Mouse (Mus musculus): ENCODE measurements around the gene Gm44502. TPM values are rescaled to one million over a fixed set of nuclear protein-coding genes. Genes with fewer than 3 reads are reported as not detected.
A peak's percentile ranks its signal among the peaks of the same experiment; 100 is the strongest.

Gm44502 gene
- polyA plus RNA-seq, 1 experiment, result 0.08 TPM

DNA sequence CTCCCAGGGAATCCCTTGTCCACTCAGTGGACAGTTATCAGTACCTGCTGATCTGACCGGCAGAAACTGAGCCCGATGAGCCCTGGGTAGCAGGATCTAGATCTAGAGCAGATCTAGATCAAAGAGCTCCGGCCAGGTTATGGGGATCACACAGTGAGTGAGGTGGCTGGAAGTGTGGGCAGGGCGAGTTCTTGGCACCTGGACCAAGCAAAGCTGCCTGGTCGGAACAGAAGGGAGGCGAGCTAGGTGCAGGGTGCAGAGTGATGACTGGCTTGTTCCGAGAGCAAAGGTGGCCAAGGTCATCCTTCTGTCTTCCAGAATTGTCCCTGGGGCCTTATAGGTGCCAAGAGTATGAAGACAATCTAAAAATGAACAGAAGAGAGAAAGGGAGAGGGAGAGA lies 30.3 kb upstream of the Gm44502 start:
- Histone ChIP-seq H3K4me3 (replicated peaks) (no peak overlapping the region), H3K4me1 (ENCODE audit: control insufficient read depth) (no peaks in the 10 kb centered on the region), H3K36me3 (ENCODE audit: control insufficient read depth) (no peaks in the 10 kb centered on the region), H3K27me3 (ENCODE audit: control insufficient read depth) (peaks cover 34% of the 10 kb centered on the region), H3K9me3 (ENCODE audit: control insufficient read depth, low read length) (no peaks in the 10 kb centered on the region)
- TF ChIP-seq TAL1 (IDR thresholded peaks at IDR 0.05; ENCODE audit: low read length) (no peak), GATA1 (IDR thresholded peaks at IDR 0.05; ENCODE audit: low read length) (no peak)

DNA sequence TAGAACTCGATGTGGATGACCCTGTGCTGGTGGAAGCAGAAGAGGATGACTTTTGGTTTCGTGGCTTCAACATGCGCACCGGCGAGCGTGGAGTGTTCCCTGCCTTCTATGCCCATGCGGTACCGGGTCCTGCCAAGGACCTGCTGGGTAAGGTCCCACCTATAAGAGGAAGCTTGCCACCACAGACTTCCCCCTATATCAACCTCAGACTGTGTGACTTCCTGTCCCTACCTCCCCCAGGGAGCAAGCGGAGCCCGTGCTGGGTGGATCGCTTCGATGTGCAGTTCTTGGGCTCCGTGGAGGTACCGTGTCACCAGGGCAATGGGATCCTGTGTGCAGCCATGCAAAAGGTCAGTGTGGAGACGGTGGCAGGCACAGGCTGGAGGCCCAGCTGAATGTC lies 29.4 kb upstream of the Gm44502 start:
- TF ChIP-seq TAL1 (IDR thresholded peaks at IDR 0.05; ENCODE audit: low read length), result no peak
- TF ChIP-seq GATA1 (IDR thresholded peaks at IDR 0.05; ENCODE audit: low read length), result no peak
- Histone ChIP-seq H3K36me3 (ENCODE audit: control insufficient read depth) (no peaks in the 10 kb centered on the region), H3K9me3 (ENCODE audit: control insufficient read depth, low read length) (no peaks in the 10 kb centered on the region; the same call in 1 of the 2 replicates), H3K27me3 (ENCODE audit: control insufficient read depth) (peaks cover 42% of the 10 kb centered on the region), H3K4me3 (replicated peaks) (no peak overlapping the region), H3K4me1 (ENCODE audit: control insufficient read depth) (peaks cover 3% of the 10 kb centered on the region)

DNA sequence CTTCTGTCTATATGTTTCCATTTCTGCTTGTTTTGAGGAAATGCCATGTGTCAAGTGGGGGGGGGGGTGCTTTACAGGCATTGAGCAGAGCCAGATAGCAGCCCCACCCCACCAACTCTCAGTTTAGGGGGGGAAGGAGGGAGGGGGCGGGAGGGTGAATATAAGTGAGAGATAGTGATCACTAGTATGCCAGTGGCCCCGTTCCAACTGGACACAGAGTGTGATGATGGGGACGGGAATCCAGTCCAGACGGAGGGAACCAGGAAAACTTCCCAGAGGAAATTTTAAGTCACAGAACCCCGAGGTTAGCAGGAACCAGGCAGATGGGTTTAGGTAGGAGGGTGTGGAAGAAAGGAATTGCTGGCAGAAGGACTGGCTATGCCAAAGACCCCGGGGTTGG lies 26.1 kb upstream of the Gm44502 start:
- H3K4me3 ChIP-seq (replicated peaks), result no peak overlapping the region
- TF ChIP-seq GATA1 (IDR thresholded peaks at IDR 0.05; ENCODE audit: low read length) (no peak), TAL1 (IDR thresholded peaks at IDR 0.05; ENCODE audit: low read length) (no peak)
- H3K36me3 ChIP-seq (ENCODE audit: control insufficient read depth), result no peaks in the 10 kb centered on the region
- H3K4me1 ChIP-seq (ENCODE audit: control insufficient read depth), result peaks cover 6% of the 10 kb centered on the region
- no peaks in the 10 kb centered on the region; the same call in 1 of the 2 replicates for H3K9me3 ChIP-seq (ENCODE audit: control insufficient read depth, low read length)
- H3K27me3 ChIP-seq (ENCODE audit: control insufficient read depth), result peaks cover 61% of the 10 kb centered on the region

DNA sequence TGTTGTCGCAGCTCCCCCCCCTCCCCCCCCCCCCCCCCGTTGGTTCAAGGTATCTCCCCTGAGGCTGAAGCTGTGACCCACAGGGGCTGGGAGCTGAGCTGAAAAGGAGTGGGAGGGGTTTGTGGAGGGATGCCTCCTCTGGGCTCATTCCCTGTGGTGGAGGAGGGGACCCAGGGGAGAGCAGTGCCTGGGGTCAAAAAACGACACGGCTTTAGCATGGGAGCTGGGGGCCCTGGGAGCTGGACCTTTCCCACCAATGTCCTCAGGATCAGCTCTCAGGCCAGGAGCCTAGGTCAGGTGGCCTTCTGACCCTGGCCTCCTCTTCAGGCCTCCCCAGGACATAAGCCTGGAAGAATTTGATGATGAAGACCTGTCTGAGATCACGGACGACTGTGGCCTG lies 25.4 kb upstream of the Gm44502 start:
- peaks cover 61% of the 10 kb centered on the region for H3K27me3 ChIP-seq (ENCODE audit: control insufficient read depth)

DNA sequence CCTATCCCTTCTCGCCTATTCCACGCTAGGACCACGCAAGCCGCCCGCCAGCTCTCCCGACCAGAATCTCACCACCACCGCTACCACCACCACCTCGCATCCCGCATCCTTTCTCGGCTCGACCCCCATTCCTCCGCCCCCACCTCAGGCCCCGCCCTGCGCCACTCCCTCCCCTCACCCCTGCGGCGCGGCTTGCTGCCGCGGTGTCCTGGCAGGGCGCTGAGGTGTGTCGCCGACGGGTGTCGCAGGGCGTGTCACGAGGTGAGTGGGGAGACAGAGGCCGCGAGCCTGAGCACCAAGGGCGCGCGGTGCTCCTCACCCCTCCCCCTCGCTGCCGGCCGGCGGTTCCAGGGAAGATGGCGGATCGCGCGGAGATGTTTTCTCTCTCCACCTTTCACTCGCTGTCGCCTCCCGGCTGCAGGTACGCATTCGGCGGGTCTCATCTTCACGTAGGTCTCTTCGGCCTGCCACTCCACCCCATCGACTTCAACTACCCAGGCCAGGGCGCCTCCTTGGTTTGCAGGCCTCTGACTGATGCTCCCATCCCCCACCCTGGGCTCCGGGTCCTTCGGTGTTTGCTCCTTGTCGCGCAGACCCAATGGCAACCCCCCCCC lies 24.5 kb upstream of the Gm44502 start, which contains the start of gene Mapk8ip2:
Gene Mapk8ip2, plus strand, starts transcription at position 49 of the 614 bp plus-strand sequence.
- peak within 1 kb of the TSS; percentile 12 for H3K4me3 ChIP-seq (replicated peaks)
- peaks cover 61% of the 10 kb centered on the region for H3K27me3 ChIP-seq (ENCODE audit: control insufficient read depth)

More for the DNA sequence above, 25.4 kb upstream of the Gm44502 start:
- Histone ChIP-seq H3K4me1 (ENCODE audit: control insufficient read depth) (peaks cover 6% of the 10 kb centered on the region), H3K4me3 (replicated peaks) (no peak overlapping the region), H3K36me3 (ENCODE audit: control insufficient read depth) (no peaks in the 10 kb centered on the region), H3K9me3 (ENCODE audit: control insufficient read depth, low read length) (no peaks in the 10 kb centered on the region; the same call in 1 of the 2 replicates)
- no peak for TF ChIP-seq GATA1 (IDR thresholded peaks at IDR 0.05; ENCODE audit: low read length)
- no peak for TF ChIP-seq TAL1 (IDR thresholded peaks at IDR 0.05; ENCODE audit: low read length)

DNA sequence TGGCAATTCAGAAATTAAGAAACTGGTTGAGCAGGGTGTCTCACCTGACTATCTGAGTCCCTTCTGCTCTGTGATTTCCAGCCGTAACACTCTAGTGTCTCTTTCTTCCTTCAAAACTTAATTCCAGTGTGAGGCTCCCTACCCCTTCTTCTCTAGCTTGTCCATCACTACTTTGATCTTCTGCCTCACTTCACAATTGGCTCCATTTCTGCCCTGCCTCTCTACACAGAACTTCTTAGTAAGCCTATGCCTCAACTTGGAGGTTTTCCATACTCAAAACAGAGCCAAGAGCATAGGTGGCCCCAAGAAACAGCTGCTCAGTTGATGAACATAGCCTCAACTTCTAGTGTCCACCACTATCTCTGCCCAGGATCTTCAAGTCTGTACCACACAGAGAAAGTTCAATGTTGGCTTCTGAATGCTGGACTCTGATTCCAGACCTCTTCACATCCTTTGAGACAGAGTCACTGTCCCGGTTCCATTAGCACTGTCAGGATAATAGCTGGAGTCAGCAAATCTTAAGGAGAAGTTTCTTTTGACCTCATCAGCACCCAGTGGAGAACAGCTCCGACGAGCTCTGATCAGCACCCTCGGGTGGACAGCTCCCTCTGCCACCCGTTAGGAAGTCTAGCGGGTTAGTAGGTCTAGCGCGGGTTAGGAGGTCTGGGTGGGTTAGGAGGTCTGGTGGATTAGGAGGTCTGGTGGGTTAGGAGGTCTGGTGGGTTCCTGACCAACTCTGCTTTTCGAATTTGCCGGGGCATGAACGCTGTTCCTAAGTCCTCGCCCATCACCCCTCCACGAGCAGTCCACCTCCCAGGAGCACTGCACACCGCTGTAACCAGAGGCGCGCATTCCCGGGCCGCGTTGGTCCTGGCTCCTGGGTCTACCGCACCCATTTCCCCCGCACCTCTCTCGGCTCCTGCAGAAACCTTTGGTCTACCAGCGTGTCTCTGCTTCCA lies 23.7 kb upstream of the Gm44502 start:
- no peaks in the 10 kb centered on the region for H3K36me3 ChIP-seq (ENCODE audit: control insufficient read depth)
- no peaks in the 10 kb centered on the region; the same call in 1 of the 2 replicates for H3K9me3 ChIP-seq (ENCODE audit: control insufficient read depth, low read length)
- TF ChIP-seq TAL1 (IDR thresholded peaks at IDR 0.05; ENCODE audit: low read length) (no peak), GATA1 (IDR thresholded peaks at IDR 0.05; ENCODE audit: low read length) (peak; percentile 58)
- peaks cover 58% of the 10 kb centered on the region for H3K27me3 ChIP-seq (ENCODE audit: control insufficient read depth)
- peaks cover 6% of the 10 kb centered on the region for H3K4me1 ChIP-seq (ENCODE audit: control insufficient read depth)
- H3K4me3 ChIP-seq (replicated peaks), result no peak overlapping the region

More for the DNA sequence above, 24.5 kb upstream of the Gm44502 start, which contains the start of gene Mapk8ip2:
- H3K36me3 ChIP-seq (ENCODE audit: control insufficient read depth), result no peaks in the 10 kb centered on the region
- TF ChIP-seq GATA1 (IDR thresholded peaks at IDR 0.05; ENCODE audit: low read length) (no peak), TAL1 (IDR thresholded peaks at IDR 0.05; ENCODE audit: low read length) (no peak)
- peaks cover 6% of the 10 kb centered on the region for H3K4me1 ChIP-seq (ENCODE audit: control insufficient read depth)
- H3K9me3 ChIP-seq (ENCODE audit: control insufficient read depth, low read length), result no peaks in the 10 kb centered on the region; the same call in 1 of the 2 replicates

DNA sequence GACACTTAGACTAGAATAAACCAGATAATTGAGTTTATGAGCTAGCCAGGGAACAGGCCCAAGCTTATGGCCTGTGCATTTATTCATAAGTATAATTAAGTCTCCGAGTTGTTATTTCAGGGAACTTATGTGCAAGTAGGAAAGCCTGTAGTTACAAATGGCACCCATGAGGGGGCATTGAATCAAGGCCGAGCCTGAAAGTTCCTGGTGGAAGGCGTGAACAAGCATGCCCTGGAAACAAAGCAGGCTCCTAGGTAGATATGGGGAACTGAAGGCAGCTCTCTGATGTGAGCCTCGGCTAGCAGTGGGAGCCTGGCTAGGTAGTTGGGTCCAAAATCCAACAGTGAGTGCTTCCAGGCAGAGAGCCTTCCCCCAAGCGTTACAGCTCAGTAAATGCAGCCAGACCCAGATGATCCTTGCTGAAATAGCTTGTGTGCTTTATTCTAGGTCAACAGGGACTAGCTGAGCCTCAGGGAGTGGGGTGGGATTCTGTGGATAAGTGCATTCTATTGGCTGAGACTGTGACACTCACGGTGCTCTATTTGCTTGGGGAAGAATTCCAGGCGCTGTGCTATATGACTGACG lies 13.1 kb upstream of the Gm44502 start:
- Histone ChIP-seq H3K9me3 (ENCODE audit: control insufficient read depth, low read length) (no peaks in the 10 kb centered on the region), H3K27me3 (ENCODE audit: control insufficient read depth) (no peaks in the 10 kb centered on the region), H3K4me3 (replicated peaks) (no peak overlapping the region), H3K36me3 (ENCODE audit: control insufficient read depth) (no peaks in the 10 kb centered on the region), H3K4me1 (ENCODE audit: control insufficient read depth) (no peaks in the 10 kb centered on the region)
- TF ChIP-seq TAL1 (IDR thresholded peaks at IDR 0.05; ENCODE audit: low read length) (no peak), GATA1 (IDR thresholded peaks at IDR 0.05; ENCODE audit: low read length) (no peak)

DNA sequence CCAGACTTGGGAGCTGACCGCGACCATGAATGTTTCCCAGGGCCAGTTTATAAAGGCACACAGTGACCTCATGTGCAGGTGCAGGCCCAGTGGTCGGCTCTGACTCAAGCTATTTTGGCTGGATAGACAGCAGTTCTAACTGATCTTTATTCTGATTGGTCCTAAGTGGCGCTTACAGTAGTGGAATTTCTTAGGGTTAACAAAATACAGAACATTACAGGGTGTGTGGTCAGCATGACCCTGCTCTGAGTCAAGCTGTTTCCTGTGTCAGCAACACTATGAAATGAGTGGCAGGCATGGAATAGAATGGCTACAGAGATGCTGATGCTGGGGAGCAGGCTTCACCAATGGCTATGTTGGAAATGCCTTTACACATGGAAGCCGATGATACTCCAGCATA lies 6.4 kb upstream of the Gm44502 start:
- no peaks in the 10 kb centered on the region for H3K27me3 ChIP-seq (ENCODE audit: control insufficient read depth)
- H3K4me3 ChIP-seq (replicated peaks), result no peak overlapping the region
- peaks cover 17% of the 10 kb centered on the region for H3K4me1 ChIP-seq (ENCODE audit: control insufficient read depth)
- TF ChIP-seq GATA1 (IDR thresholded peaks at IDR 0.05; ENCODE audit: low read length) (no peak), TAL1 (IDR thresholded peaks at IDR 0.05; ENCODE audit: low read length) (no peak)
- H3K9me3 ChIP-seq (ENCODE audit: control insufficient read depth, low read length), result no peaks in the 10 kb centered on the region
- peaks cover 3% of the 10 kb centered on the region for H3K36me3 ChIP-seq (ENCODE audit: control insufficient read depth)

DNA sequence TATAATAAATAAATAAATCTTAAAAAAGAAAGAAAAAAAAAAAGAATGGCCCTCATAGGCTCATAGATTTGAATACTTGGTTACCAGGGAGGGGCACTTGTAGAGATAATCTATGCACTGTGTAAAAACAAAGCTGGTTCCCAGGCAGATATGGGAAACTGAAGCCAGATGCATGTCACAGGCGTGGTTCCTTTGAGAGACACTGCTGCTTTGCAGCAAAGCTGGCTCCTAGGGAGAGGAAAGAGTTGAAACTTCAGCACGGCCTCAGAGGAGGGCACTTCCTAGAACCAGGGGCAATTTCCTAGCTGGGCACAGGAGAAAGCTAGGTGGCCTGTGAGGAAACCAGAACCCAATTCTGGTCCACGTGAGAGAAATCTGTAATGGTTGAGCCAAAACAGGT lies 4.6 kb upstream of the Gm44502 start:
- Histone ChIP-seq H3K27me3 (ENCODE audit: control insufficient read depth) (no peaks in the 10 kb centered on the region), H3K36me3 (ENCODE audit: control insufficient read depth) (peaks cover 3% of the 10 kb centered on the region), H3K9me3 (ENCODE audit: control insufficient read depth, low read length) (no peaks in the 10 kb centered on the region), H3K4me1 (ENCODE audit: control insufficient read depth) (peaks cover 25% of the 10 kb centered on the region), H3K4me3 (replicated peaks) (no peak overlapping the region)
- no peak for TF ChIP-seq TAL1 (IDR thresholded peaks at IDR 0.05; ENCODE audit: low read length)
- TF ChIP-seq GATA1 (IDR thresholded peaks at IDR 0.05; ENCODE audit: low read length), result no peak
